Mouse (Mus musculus) retina, postnatal 1 day (tissue): ENCODE data around the gene Dennd1c.

Experiments
- DNase-seq: peaks from one replicate; pipeline ENCODE4 v3.0.0-alpha.2; 2012

The Dennd1c gene

DNA sequence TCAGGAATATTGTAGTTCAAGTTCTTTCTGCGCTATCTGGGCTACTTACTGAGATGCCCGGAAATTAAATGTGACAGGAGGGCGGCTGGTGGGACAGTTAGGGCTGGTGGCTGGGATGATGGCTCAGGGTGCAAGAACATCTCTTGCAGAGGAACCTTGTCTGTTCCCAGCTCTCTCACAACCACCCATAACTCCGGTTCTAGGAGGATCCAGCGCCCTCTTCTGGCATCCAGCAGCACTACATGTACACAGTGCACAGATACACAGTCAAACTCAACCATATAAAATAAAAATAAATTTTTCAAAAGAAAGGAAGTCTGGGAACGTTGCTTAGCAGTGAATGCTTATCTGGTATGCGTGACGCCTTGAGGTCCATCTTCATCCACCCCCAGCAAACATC, 39.3 kb downstream of the Dennd1c start:
- no peak for DNase-seq

DNA sequence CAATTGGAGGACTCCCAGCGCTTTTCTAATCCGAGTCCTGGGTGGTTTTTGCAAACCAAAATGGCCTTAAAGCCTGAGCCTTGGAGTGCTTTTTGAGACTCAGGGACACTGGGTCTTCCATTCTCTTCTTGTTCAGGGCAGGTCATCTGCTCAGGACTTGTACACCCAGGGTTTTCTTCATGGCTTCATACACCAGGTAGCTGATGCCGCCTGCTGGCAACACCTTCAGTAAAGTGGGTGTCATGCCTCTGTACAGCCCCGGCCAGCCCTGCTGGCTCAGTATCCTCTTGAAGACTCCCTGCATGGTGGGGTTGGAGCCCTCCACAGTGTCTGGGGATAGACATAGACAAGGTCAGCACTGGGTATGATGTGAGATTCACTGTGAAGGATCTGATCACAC, 45.5 kb downstream of the Dennd1c start:
- DNase-seq, result no peak

DNA sequence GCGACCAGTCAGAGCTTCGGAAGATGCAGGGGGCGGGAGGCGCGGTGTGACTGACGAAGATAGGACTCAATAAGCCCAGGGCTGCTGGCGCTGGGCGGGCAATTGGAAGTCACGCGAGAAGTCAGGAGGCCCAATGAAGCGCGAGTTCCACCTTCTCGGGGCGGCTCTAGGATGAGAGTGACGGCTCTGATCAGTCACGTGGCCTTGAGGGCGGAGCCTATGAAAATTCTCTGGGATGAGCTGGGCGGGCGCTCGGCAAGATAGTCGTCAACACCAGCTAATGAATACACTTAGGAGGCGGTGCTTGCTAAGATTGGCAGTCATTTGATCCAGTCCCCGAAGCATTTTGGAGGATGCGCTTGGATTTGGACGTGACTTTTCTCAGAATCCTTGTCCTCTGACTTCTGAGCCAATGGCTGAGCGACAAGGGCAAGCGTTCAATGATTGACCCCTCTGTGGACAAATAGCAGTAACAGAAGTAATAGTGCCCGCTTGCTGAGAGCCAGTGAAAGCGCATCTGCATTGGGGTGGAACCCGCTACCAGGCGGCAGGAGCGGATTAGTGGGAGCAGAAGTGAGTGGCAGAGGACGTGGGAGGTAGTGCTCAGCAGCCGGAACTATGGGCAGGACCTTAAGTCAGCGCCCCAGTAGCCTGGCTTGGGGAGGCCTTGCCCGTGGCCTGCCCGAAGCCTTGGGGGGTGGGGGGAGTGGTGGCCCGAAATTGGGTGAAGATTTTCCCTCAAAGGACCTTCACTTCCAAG, 46.5 kb downstream of the Dennd1c start:
- DNase-seq, result peak; percentile 100

DNA sequence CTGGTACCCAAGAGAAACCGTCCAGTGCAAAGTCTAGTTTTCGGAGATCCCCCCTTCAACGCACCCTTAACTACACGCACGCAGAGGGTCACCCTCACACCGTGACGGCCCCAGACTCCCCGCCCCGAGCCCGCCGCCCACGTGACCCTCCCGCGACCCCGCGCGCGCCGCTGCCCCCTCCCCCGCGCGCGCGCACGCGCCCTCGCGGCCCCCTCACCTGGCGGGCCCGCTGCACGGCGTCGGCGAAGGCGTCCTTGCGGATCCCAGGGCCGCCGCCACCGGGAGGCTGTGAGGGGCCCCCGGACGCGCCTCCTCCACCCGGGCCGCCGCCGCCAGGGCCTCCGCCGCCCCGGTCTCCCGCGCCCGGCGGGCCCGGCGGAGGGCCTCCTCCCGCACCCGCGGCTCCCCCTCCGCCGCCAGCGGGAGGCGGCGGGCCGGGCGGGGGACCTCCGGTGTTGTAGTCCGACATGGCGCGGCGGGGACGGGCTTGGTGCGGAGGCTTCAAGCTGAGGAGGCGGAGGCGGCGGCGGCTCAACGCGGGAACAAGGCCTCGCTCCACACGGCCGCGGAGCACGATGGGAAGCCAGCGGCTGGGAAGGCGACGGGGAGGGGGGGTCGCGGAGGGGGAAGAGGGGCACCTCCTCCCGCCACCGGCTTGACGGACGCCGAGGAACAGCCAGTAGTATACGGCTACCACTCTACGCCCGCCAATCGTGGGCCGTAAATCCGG, 47.2 kb downstream of the Dennd1c start, which contains the start of gene Khsrp:
Gene Khsrp (minus strand): TSS at position 592 of the 730 bp plus-strand sequence.
- peak; percentile 61 for DNase-seq

DNA sequence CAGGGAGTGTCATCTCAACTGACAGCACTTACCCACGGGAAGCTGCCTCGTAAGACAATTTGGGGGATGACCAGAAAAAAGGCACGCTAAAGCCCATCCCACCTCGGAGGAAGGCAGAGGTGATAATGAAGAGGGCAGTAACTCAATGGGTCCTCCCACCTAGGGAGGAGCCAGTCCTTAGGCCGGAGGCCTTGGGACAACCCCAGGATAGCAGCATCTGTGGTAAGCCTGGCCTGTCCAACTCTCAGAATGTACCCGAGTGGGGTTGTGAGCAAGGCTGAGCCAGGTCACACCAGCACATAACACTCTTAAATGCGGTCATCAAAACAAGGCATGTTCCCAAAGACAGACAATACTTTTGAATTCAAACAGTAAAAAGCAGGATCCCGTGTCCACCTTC, 48.6 kb downstream of the Dennd1c start:
- DNase-seq, result no peak

DNA sequence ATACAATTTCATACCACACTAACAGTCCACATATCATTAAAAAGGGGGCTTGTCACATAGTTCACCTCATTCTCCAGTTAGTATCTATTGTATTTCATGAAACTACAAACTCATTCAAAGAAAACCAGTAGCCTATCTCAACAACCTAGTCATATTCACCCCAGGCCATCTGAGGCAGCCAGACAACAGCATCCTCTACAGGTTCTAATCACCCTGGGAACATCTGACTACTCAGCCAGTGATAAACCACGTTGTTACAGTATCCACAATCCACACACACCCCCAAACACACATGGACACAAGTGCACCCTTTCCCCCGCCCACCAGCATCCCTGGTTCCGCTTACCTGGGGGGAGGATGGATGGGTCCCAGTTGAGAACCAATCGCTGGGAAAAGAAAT, 50.8 kb downstream of the Dennd1c start:
- DNase-seq, result no peak

DNA sequence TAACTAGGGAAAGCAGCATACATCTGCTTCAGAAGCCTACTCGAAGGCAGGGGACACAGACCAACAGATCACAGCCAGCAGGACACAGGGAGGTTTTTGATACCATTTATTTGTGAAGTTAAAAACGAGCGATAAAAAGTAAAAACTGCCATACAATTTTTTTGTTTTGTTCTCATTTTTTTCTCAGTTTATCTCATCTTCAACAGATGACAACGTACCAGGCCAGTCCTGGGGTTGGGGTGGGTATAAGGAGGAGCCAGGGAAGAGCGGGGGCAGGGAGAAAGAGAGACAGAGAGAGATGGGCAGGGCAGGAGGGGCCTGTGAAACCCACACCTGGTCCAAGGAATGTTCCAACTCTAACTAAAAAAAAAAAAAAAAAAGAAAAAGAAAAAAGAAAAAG, 57.4 kb downstream of the Dennd1c start:
- no peak for DNase-seq

DNA sequence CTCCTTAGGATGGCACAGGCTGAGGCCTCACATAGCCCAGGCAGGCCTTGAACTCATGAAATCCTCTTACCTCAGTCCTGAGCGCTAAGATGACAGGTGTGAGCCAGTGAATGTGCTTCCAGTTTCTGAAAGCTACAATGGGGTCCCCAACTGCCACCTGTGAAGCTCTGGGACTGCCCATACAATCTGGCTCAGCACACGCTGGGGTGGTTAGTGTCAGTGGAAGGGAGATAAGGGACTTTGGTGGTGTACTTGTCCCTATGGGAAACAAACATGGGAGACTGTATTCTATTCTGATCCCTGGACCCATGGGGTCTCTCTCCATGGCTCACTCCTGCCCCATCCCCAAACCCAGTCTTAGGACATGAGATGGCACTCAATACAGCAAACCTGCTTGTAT, 58.6 kb downstream of the Dennd1c start:
- no peak for DNase-seq
